Mouse (Mus musculus): ENCODE measurements around the gene Gfm1. TPM values are rescaled to one million over a fixed set of nuclear protein-coding genes. Genes with fewer than 3 reads are reported as not detected.

The Gfm1 gene
- polyA plus RNA-seq (2012), result 0.36 and 0.59 TPM in 2 replicates

DNA sequence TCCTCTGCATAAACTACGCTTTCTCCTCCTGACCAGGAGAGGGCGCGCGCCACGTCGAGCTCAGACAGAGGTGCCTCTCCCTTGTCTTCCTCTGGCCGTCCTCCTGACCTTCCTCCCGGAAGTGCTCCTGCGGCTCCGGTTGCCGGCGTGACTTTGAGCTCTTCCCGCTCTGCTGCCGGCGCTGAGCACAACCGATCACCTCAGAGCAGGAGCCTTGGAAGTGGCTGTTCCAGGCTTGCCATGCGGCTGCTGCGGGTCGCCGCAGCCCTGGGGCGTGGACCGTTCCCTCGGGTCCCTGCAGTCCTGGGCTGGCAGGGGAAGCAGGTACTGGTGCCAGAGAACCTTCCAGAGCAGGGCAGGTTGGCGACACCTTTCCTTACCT is at the start of gene Gfm1:
TSS of gene Gfm1 (plus strand) at position 98 of the 382 bp plus-strand sequence.
- H3K27me3 ChIP-seq (ENCODE audit: control insufficient read depth), result no peaks in the 10 kb centered on the region
- H3K4me1 ChIP-seq (ENCODE audit: control insufficient read depth), result peaks cover 13% of the 10 kb centered on the region
- H3K9me3 ChIP-seq (ENCODE audit: control insufficient read depth, low read length), result peaks cover 4% of the 10 kb centered on the region; the same call in 1 of the 2 replicates
- peaks cover 31% of the 10 kb centered on the region for H3K36me3 ChIP-seq (ENCODE audit: control insufficient read depth)
- H3K4me3 ChIP-seq (replicated peaks), result peak within 1 kb of the TSS; percentile 73
- TF ChIP-seq TAL1 (IDR thresholded peaks at IDR 0.05; ENCODE audit: low read length) (no peak), GATA1 (IDR thresholded peaks at IDR 0.05; ENCODE audit: low read length) (no peak)

- peaks cover 13% of the 10 kb centered on the region for H3K4me1 ChIP-seq (ENCODE audit: control insufficient read depth)
- no peaks in the 10 kb centered on the region for H3K27me3 ChIP-seq (ENCODE audit: control insufficient read depth)
- no peak for TF ChIP-seq GATA1 (IDR thresholded peaks at IDR 0.05; ENCODE audit: low read length)
- TF ChIP-seq TAL1 (IDR thresholded peaks at IDR 0.05; ENCODE audit: low read length), result no peak
- H3K9me3 ChIP-seq (ENCODE audit: control insufficient read depth, low read length), result peaks cover 4% of the 10 kb centered on the region; the same call in 1 of the 2 replicates
- H3K4me3 ChIP-seq (replicated peaks), result peak overlapping the region; percentile 73
- H3K36me3 ChIP-seq (ENCODE audit: control insufficient read depth), result peaks cover 27% of the 10 kb centered on the region
Measured at GRCm38 (mm10) chr3:67429338-67429998, 428 bp upstream of the Gfm1 start.

- H3K4me3 ChIP-seq (replicated peaks), result no peak overlapping the region
- TF ChIP-seq GATA1 (IDR thresholded peaks at IDR 0.05; ENCODE audit: low read length), result no peak
- H3K36me3 ChIP-seq (ENCODE audit: control insufficient read depth), result peaks cover 66% of the 10 kb centered on the region
- peaks cover 13% of the 10 kb centered on the region for H3K4me1 ChIP-seq (ENCODE audit: control insufficient read depth)
- H3K9me3 ChIP-seq (ENCODE audit: control insufficient read depth, low read length), result no peaks in the 10 kb centered on the region
- H3K27me3 ChIP-seq (ENCODE audit: control insufficient read depth), result no peaks in the 10 kb centered on the region
Measured at GRCm38 (mm10) chr3:67434011-67434410, 4.1 kb downstream of the Gfm1 start.

DNA sequence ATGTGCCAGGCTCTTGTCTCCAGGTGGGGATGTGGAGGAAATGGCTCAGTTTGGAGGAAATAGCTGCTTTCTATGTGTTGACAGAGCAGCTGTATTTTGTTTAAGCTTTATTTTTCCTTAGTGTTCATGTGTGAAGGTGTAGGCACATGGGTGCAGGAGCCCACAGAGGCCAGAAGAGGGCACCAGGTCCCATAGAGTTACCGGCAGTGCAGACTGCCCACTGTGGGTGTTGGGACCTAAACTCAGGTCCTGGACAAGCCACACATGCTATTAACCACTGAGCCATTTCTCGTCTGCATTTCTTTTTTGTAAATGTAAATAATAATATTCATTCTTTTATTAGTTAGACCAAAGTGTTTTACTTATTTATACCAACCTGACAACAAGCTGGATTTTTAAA is 17.2 kb downstream of the Gfm1 start:
- TF ChIP-seq GATA1 (IDR thresholded peaks at IDR 0.05; ENCODE audit: low read length), result no peak
- no peak for TF ChIP-seq TAL1 (IDR thresholded peaks at IDR 0.05; ENCODE audit: low read length)
- H3K9me3 ChIP-seq (ENCODE audit: control insufficient read depth, low read length), result no peaks in the 10 kb centered on the region
- H3K36me3 ChIP-seq (ENCODE audit: control insufficient read depth), result peaks cover 84% of the 10 kb centered on the region
- no peak overlapping the region for H3K4me3 ChIP-seq (replicated peaks)
- H3K4me1 ChIP-seq (ENCODE audit: control insufficient read depth), result no peaks in the 10 kb centered on the region
- no peaks in the 10 kb centered on the region for H3K27me3 ChIP-seq (ENCODE audit: control insufficient read depth)

DNA sequence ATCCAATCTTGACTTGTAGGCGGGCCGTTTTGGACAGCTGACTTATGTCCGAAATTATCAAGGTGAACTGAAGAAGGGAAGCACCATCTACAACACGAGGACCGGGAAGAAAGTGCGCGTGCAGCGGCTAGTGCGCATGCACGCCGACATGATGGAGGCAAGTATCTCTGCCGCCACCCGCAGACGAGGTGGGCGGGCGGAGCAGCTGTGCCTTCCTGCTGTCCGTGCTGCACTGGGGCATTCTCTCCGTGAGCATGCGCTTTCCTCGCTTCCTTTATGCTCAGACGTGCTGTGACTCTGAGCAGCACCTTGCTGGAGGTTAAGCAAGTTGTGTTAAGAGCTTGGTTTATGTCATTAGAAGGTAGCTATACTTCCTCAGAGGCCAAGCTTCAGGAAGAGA is 19.8 kb downstream of the Gfm1 start:
- no peaks in the 10 kb centered on the region for H3K27me3 ChIP-seq (ENCODE audit: control insufficient read depth)
- H3K4me3 ChIP-seq (replicated peaks), result no peak overlapping the region
- TF ChIP-seq GATA1 (IDR thresholded peaks at IDR 0.05; ENCODE audit: low read length), result no peak
- TF ChIP-seq TAL1 (IDR thresholded peaks at IDR 0.05; ENCODE audit: low read length), result no peak
- H3K4me1 ChIP-seq (ENCODE audit: control insufficient read depth), result no peaks in the 10 kb centered on the region
- H3K9me3 ChIP-seq (ENCODE audit: control insufficient read depth, low read length), result no peaks in the 10 kb centered on the region
- H3K36me3 ChIP-seq (ENCODE audit: control insufficient read depth), result peaks cover 79% of the 10 kb centered on the region

DNA sequence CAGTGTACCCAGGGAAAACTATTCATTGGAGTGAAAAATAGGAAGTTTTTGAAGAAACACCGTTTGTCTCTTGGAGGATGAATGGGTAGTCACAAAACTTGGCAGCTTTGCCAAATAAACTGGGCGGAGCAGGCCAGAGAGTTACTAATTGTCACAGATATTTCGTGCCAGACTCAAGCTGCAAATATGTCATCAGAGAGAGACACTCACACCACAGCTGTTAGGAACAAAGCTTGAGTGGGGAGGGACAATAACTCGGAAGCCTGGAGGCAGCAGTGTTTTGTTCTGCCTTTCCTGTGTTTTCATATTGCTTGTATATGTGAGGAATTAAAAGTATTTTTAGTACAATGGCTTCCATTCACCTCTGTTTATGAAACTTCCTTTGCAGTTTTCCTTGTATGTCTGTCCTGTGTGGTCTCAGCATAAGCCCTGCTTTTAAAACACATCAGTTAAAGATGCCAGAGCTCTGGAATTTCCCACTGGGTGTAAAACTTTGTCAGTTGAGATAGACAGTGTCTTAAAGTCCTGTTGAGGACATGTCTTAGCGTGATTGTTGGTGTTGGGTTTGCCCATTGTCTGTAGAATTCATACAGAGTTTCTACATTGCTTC is 20.8 kb downstream of the Gfm1 start:
- no peaks in the 10 kb centered on the region for H3K9me3 ChIP-seq (ENCODE audit: control insufficient read depth, low read length)
- H3K36me3 ChIP-seq (ENCODE audit: control insufficient read depth), result peaks cover 79% of the 10 kb centered on the region
- no peaks in the 10 kb centered on the region for H3K27me3 ChIP-seq (ENCODE audit: control insufficient read depth)
- H3K4me1 ChIP-seq (ENCODE audit: control insufficient read depth), result no peaks in the 10 kb centered on the region
- TF ChIP-seq TAL1 (IDR thresholded peaks at IDR 0.05; ENCODE audit: low read length), result no peak
- no peak for TF ChIP-seq GATA1 (IDR thresholded peaks at IDR 0.05; ENCODE audit: low read length)
- no peak overlapping the region for H3K4me3 ChIP-seq (replicated peaks)

DNA sequence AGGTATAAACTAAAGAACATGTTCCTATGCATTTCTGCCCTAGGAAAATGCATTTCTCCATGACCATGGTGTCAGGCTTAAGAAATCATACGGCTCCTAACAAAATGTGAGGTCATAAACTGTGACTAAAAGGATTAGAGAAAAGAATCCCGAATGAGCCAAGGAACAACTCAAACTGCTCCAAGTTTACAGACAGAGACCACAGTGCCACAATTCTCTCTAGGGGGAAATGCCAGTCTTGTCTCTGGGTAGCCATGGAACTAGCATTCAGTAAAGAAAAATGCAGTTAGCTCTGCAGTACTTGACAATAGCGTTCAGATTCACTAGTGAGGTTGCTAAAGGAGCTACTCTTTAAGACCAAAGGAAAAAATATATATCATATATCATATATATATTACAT is 30.0 kb downstream of the Gfm1 start:
- Histone ChIP-seq H3K9me3 (ENCODE audit: control insufficient read depth, low read length) (no peaks in the 10 kb centered on the region), H3K4me3 (replicated peaks) (no peak overlapping the region), H3K27me3 (ENCODE audit: control insufficient read depth) (no peaks in the 10 kb centered on the region), H3K4me1 (ENCODE audit: control insufficient read depth) (peaks cover 16% of the 10 kb centered on the region), H3K36me3 (ENCODE audit: control insufficient read depth) (peaks cover 52% of the 10 kb centered on the region)
- TF ChIP-seq GATA1 (IDR thresholded peaks at IDR 0.05; ENCODE audit: low read length) (no peak), TAL1 (IDR thresholded peaks at IDR 0.05; ENCODE audit: low read length) (no peak)

DNA sequence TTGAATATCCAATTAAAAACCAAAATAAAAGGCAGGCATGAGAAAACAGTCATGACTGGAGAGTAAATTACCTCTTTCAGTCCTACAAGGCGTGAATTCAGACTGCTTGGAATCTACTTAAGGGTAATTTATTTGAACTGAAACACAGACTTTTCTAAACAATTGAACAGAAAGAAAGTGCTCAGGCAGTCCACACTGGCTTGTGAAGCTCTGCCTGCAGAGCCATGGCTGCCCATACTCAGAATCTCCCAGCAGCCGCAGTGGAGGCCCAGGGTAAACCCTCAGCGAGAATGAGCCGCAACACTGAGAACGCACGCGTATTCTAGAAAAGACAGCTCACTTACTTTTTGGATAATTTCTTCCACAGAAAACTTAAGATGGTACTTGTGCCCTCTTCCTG is 32.1 kb downstream of the Gfm1 start:
- H3K36me3 ChIP-seq (ENCODE audit: control insufficient read depth), result peaks cover 42% of the 10 kb centered on the region
- no peaks in the 10 kb centered on the region for H3K27me3 ChIP-seq (ENCODE audit: control insufficient read depth)

DNA sequence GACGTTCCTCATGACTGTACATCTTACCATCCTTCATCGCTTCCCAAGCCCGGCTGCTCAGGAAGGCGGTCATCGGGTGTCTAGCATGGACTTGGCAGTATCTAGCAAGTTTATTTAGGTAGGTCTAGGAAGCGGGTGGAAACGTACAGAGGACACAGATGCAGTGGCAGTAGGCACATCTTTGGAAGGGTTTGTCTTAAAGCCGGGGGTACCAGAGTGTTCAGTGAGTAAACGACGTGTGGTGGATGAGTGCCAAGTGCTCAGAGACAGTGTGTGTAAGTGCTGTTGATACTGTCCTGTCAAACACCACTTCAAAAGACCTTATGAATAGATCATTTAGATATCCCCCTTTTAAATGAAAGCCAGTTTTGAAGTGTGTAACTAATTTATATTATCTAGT is 32.7 kb downstream of the Gfm1 start:
- Histone ChIP-seq H3K36me3 (ENCODE audit: control insufficient read depth) (peaks cover 39% of the 10 kb centered on the region), H3K9me3 (ENCODE audit: control insufficient read depth, low read length) (no peaks in the 10 kb centered on the region), H3K4me1 (ENCODE audit: control insufficient read depth) (peaks cover 16% of the 10 kb centered on the region), H3K27me3 (ENCODE audit: control insufficient read depth) (no peaks in the 10 kb centered on the region), H3K4me3 (replicated peaks) (no peak overlapping the region)
- TF ChIP-seq TAL1 (IDR thresholded peaks at IDR 0.05; ENCODE audit: low read length) (no peak), GATA1 (IDR thresholded peaks at IDR 0.05; ENCODE audit: low read length) (no peak)

More for the DNA sequence above, 32.1 kb downstream of the Gfm1 start:
- Histone ChIP-seq H3K4me1 (ENCODE audit: control insufficient read depth) (peaks cover 16% of the 10 kb centered on the region), H3K4me3 (replicated peaks) (no peak overlapping the region), H3K9me3 (ENCODE audit: control insufficient read depth, low read length) (no peaks in the 10 kb centered on the region)
- TF ChIP-seq TAL1 (IDR thresholded peaks at IDR 0.05; ENCODE audit: low read length), result no peak
- TF ChIP-seq GATA1 (IDR thresholded peaks at IDR 0.05; ENCODE audit: low read length), result no peak
